Mouse (Mus musculus) embryonic facial prominence, embryonic 13.5 days (tissue): ENCODE measurements at regions not wholly inside any gene's neighbourhood (a gene's known extent, or its start where the extent isn't known, plus 50 kb on each side); places are given as distances from the start of the nearest gene placed in this dataset.
"Not testable (repeated sequence)": the region's sequence is repeated elsewhere in the genome, so short reads cannot be mapped to it uniquely, and the experiment has no call there.

Experiments used
- ATAC-seq: fragments of 200-750 bp; cut with Nextera tagmentation; 2 replicates; pipeline ENCODE4 v1.8.0; 2017; ENCODE audit warnings: low read depth; ENCODE audit not compliant: insufficient number of reproducible peaks, insufficient read depth, low FRiP score, low TSS enrichment
- H3K27ac ChIP-seq: fragments of 300-500 bp; sonication (generic); 2 replicates; pipeline ENCODE4 v1.5.1; 2015; ENCODE audit warnings: moderate library complexity, mild to moderate bottlenecking, inconsistent platforms
- H3K27me3 ChIP-seq: fragments of 300-500 bp; sonication (generic); 2 replicates; pipeline ENCODE4 v1.6.1; 2015; ENCODE audit warnings: mild to moderate bottlenecking, inconsistent platforms
- H3K36me3 ChIP-seq: fragments of 300-500 bp; sonication (generic); 2 replicates; pipeline ENCODE4 v1.6.1; 2015; ENCODE audit warnings: mild to moderate bottlenecking, inconsistent platforms
- H3K4me1 ChIP-seq: fragments of 300-500 bp; sonication (generic); 2 replicates; pipeline ENCODE4 v1.6.1; 2015; ENCODE audit warnings: inconsistent platforms
- H3K4me2 ChIP-seq: fragments of 300-500 bp; sonication (generic); 2 replicates; pipeline ENCODE4 v1.6.1; 2015; ENCODE audit warnings: moderate library complexity, mild to moderate bottlenecking, inconsistent platforms
- H3K4me3 ChIP-seq: fragments of 300-500 bp; sonication (generic); 2 replicates; pipeline ENCODE4 v1.5.1; 2015; ENCODE audit warnings: mild to moderate bottlenecking, inconsistent platforms
- H3K9ac ChIP-seq: fragments of 300-500 bp; sonication (generic); 2 replicates; pipeline ENCODE4 v1.6.1; 2015; ENCODE audit warnings: mild to moderate bottlenecking, inconsistent platforms
- H3K9me3 ChIP-seq: fragments of 300-500 bp; sonication (generic); 2 replicates; pipeline ENCODE4 v1.6.1; 2016; ENCODE audit warnings: inconsistent platforms
- WGBS: fragments of 180-500 bp; shearing (Covaris S2); methylation state at CpG from one replicate; pipeline ENCODE4 v1.1.7; 2015; ENCODE audit warnings: mixed read lengths; 5-methylcytosine and 5-hydroxymethylcytosine counted together

DNA sequence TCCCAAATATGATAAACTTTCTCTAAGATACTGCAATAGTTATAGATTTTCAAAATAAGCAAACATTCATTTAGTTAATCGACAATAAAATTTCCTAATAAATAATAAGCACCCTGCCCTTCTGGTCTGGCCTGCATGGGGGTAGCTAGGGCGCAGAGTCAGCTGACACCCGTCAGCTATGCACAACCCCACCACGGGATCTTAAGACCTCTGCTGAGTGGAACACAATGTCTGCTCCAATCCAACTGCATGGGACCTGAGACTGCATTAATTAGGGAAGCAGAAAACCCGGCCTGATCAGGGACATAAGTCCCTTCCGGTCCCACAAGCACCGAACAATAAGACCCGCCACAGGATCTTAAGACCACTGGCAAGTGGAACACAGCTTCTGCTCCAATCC is 243.8 kb upstream of the Hand2 start:
- 86% methylated on average over 8 of the region's 8 CpGs for WGBS
- no peak overlapping the region for H3K4me2 ChIP-seq

DNA sequence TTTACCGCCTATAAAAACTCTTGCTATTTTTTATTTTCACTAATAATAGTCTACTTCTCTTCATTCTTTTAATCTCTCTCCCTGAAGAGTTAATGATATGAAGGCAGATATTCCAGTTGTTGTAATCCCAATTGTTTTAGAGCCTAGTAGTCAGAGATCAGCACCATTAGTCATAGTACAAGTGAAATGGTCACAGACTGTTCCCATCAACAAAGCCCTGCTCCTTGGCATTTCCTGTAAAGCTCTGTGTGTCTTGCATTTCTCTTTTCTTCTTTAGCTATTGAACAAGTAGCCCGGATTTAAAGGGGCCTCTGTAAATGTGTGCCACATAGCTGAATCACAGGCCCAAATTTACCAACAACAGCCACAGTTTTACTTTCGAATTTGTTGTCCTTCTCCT is 234.0 kb upstream of the Hand2 start:
- Histone ChIP-seq H3K27ac (no peak overlapping the region), H3K27me3 (no peaks in the 10 kb centered on the region), H3K36me3 (no peaks in the 10 kb centered on the region), H3K4me1 (no peaks in the 10 kb centered on the region), H3K4me3 (no peak overlapping the region), H3K9ac (no peak overlapping the region), H3K9me3 (no peaks in the 10 kb centered on the region), H3K4me2 (no peak overlapping the region)
- no peak for ATAC-seq
- 65% methylated on average over 3 of the region's 3 CpGs for WGBS

More for the DNA sequence above, 243.8 kb upstream of the Hand2 start:
- Histone ChIP-seq H3K4me3 (no peak overlapping the region), H3K4me1 (no peaks in the 10 kb centered on the region), H3K36me3 (no peaks in the 10 kb centered on the region), H3K27ac (no peak overlapping the region), H3K9me3 (no peaks in the 10 kb centered on the region), H3K9ac (no peak overlapping the region), H3K27me3 (no peaks in the 10 kb centered on the region)
- no peak for ATAC-seq

DNA sequence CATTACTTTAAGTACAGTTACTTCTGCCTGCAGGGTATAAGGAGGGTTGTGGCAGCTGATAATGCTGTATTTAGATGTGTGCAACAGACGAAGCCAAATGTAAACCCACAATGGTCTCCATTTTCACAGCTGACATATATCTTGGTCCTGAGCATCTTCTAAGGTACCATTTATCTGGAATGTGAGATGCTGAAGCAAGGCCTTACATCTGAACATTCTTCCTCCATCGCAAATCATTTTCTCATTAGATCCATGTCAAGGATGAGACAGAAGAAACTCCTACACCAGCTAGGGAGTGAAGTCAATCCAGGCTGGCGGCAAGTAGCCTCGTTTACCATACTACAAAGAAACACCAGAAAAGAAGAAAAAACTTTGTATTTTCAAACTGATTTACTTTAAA is 228.4 kb upstream of the Hand2 start:
- 89% methylated on average over 4 of the region's 4 CpGs for WGBS

DNA sequence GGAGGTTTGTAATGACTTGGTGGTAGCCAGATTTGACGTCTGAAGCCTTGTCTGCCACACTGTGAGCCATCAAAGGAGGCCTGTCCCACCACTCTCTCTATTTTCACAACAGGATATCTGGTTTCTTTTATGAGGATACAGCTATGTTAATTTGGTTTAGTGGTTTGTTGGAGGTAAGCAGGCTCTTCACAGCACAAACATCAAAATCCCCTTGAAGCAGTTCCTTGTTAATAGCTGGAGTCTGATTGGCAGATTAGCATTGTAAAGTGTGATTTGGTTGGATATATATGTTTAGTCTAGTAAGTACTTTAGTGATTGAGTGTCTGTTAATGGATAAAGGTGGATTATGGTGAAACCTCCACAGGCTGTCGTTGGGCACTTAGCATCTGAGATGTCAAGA is 225.6 kb upstream of the Hand2 start:
- no peak overlapping the region for H3K4me2 ChIP-seq
- no peak overlapping the region for H3K4me3 ChIP-seq
- no peaks in the 10 kb centered on the region for H3K4me1 ChIP-seq
- H3K27me3 ChIP-seq = no peaks in the 10 kb centered on the region
- no peak for ATAC-seq
- 40% methylated on average over 2 of the region's 2 CpGs for WGBS
- H3K9me3 ChIP-seq = no peaks in the 10 kb centered on the region
- no peak overlapping the region for H3K27ac ChIP-seq
- no peaks in the 10 kb centered on the region for H3K36me3 ChIP-seq
- H3K9ac ChIP-seq = no peak overlapping the region

More for the DNA sequence above, 228.4 kb upstream of the Hand2 start:
- no peak overlapping the region for H3K27ac ChIP-seq
- H3K27me3 ChIP-seq = no peaks in the 10 kb centered on the region
- H3K9me3 ChIP-seq = no peaks in the 10 kb centered on the region
- H3K4me2 ChIP-seq = no peak overlapping the region
- H3K36me3 ChIP-seq = no peaks in the 10 kb centered on the region
- ATAC-seq = no peak
- no peak overlapping the region for H3K9ac ChIP-seq
- H3K4me3 ChIP-seq = no peak overlapping the region
- no peaks in the 10 kb centered on the region for H3K4me1 ChIP-seq

DNA sequence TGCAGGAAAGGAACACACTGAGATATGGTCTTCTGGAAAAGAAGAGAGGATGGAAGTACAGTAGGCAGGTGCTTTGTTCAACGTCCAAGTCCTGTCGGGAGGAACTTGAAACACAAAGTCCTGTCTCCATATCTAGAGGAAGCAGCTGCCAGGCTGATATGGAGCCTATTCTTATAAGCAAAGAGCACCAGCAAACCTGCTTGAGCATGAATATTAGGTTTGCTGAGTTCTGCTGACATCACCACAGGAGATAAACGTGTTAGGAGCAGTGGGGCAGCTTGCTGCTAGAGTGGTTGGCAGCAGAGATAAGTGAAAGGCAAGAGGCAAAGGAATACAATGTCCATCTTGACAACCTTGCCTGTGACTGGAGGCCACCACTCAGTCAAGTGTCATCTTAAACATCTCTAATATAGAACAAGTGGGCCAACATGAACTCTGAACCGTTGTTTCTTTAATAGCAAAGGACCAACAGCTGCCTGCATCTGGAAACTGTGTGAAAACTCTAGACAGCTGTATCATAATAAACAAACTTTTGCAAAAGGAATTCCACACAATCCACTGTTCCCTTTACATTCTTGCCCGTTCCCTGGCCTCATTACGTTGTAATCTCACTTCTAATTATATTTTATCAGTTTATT is 209.9 kb upstream of the Hand2 start:
- H3K4me3 ChIP-seq, H3K4me2 ChIP-seq, H3K27me3 ChIP-seq, H3K4me1 ChIP-seq, H3K9ac ChIP-seq, H3K36me3 ChIP-seq, H3K27ac ChIP-seq, ATAC-seq, H3K9me3 ChIP-seq: not testable (repeated sequence)
- 48% methylated on average over 3 of the region's 6 CpGs for WGBS

DNA sequence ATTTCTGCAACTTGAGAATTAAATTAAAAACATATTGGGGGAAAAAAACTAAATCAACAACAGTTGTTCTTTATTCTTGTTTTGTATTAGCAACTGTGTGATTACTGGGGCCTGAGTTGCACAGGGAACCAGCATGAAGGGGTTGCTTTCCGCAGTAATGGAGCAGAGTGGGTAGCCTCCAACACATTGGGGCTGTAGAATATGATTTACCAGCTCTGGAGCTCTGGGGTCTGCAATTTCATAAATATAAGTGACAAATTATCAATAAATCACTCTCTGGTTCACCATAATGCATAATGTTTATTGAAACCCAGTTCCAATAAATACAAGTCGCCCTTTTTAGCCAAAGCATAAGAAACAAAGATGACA is 209.4 kb upstream of the Hand2 start:
- WGBS = 47% methylated on average over 2 of the region's 2 CpGs
- ATAC-seq = no peak
- no peaks in the 10 kb centered on the region for H3K36me3 ChIP-seq
- H3K9me3 ChIP-seq = peaks cover 5% of the 10 kb centered on the region
- H3K4me2 ChIP-seq = no peak overlapping the region
- H3K27me3 ChIP-seq = no peaks in the 10 kb centered on the region
- H3K4me1 ChIP-seq = no peaks in the 10 kb centered on the region
- no peak overlapping the region for H3K27ac ChIP-seq
- no peak overlapping the region for H3K4me3 ChIP-seq
- H3K9ac ChIP-seq = no peak overlapping the region

DNA sequence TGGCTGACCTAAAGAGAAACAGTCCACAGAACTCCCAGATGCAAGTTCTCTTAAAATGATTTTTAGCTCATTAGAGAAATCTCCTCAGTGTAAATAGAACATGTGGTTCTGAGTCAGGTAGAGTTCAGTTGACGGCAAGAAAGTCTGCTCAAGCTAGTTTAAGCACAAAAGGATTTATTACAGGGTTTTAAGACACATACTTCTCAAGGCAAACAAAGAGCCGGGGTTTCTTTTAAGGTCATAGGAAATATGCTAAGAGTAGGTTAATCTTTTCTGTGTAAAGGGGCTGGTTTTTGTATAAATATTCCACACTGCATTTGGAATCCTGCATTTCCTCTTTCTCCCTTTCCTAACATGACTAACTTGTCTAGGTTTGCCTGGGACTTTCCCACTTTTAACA is 206.9 kb upstream of the Hand2 start:
- H3K27ac ChIP-seq = no peak overlapping the region
- H3K4me1 ChIP-seq = no peaks in the 10 kb centered on the region
- H3K4me3 ChIP-seq = no peak overlapping the region
- no peaks in the 10 kb centered on the region for H3K27me3 ChIP-seq
- no peak overlapping the region for H3K9ac ChIP-seq
- H3K4me2 ChIP-seq = no peak overlapping the region
- H3K9me3 ChIP-seq = peaks cover 5% of the 10 kb centered on the region
- WGBS = 65% methylated on average over 2 of the region's 2 CpGs
- H3K36me3 ChIP-seq = no peaks in the 10 kb centered on the region
- ATAC-seq = no peak

DNA sequence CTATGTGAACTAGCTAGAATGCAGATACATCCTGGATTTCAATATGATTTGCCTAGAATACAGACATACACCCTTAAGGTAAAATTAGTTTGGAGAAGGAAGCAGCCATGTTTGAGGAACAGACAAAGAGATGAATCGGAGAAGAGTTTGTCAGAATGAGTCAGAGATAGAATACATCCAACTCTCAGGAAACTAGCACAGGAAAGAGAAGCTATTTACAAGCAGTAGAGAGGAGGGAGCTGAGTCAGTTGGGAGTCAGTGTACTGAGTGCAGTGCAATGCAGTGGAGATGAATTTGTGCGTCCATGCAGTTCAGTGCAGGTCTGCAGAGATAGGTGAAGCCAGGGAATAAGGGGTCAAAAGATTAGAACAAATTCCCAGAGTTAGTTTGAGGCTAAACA is 205.5 kb upstream of the Hand2 start:
- no peak for ATAC-seq
- H3K4me3 ChIP-seq = no peak overlapping the region
- H3K4me1 ChIP-seq = no peaks in the 10 kb centered on the region
- no peaks in the 10 kb centered on the region for H3K36me3 ChIP-seq
- no peak overlapping the region for H3K9ac ChIP-seq
- WGBS = 92% methylated on average over 2 of the region's 2 CpGs
- H3K27me3 ChIP-seq = no peaks in the 10 kb centered on the region
- no peak overlapping the region for H3K27ac ChIP-seq
- H3K9me3 ChIP-seq = peaks cover 5% of the 10 kb centered on the region
- no peak overlapping the region for H3K4me2 ChIP-seq

DNA sequence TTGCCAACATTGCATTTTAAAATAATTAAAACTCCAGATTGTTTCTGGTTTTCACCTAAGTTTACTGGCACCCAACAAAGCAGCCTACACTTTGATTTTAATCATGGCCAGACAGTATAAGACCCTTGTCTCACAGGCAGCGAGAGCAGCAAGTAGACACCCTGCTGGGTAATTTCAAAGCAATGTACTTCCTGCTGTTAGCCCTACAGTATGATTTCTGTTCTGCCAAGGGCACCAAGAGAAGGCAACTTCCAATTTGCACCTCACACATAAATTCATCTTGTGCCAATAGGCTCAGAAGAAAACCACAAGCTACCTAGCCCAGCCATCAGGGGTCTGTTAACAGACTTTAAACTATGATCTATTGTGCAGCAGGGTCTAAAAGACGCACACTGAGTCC is 186.7 kb upstream of the Hand2 start:
- no peak overlapping the region for H3K27ac ChIP-seq
- no peaks in the 10 kb centered on the region for H3K27me3 ChIP-seq
- H3K9ac ChIP-seq = no peak overlapping the region
- no peaks in the 10 kb centered on the region for H3K9me3 ChIP-seq
- H3K4me1 ChIP-seq = no peaks in the 10 kb centered on the region
- no peak overlapping the region for H3K4me2 ChIP-seq
- H3K36me3 ChIP-seq = no peaks in the 10 kb centered on the region
- no peak for ATAC-seq
- 44% methylated on average over 2 of the region's 2 CpGs for WGBS
- no peak overlapping the region for H3K4me3 ChIP-seq

DNA sequence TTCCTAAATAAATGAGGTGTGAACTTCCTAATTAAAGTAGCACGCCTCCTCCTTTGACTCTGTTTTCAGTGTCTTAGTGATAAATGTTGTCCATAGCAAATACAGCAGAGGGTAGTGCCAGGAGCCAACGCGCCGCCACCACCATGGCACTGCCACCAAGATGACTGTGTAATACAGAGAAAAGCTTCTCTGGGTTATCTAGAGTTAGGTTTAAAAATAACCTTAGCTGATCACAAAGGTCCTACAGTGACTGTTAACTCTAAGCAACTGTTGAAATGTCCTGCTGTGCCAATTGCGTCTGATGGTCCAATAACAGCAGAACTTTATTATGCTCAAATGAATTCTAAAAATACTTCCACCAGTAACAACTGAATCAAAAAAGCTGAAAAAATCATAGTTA is 186.1 kb upstream of the Hand2 start:
- H3K27ac ChIP-seq = no peak overlapping the region
- no peak overlapping the region for H3K4me2 ChIP-seq
- no peak overlapping the region for H3K4me3 ChIP-seq
- no peaks in the 10 kb centered on the region for H3K27me3 ChIP-seq
- 84% methylated on average over 5 of the region's 5 CpGs for WGBS
- no peak for ATAC-seq
- no peak overlapping the region for H3K9ac ChIP-seq
- H3K36me3 ChIP-seq = no peaks in the 10 kb centered on the region
- H3K4me1 ChIP-seq = no peaks in the 10 kb centered on the region
- no peaks in the 10 kb centered on the region for H3K9me3 ChIP-seq

DNA sequence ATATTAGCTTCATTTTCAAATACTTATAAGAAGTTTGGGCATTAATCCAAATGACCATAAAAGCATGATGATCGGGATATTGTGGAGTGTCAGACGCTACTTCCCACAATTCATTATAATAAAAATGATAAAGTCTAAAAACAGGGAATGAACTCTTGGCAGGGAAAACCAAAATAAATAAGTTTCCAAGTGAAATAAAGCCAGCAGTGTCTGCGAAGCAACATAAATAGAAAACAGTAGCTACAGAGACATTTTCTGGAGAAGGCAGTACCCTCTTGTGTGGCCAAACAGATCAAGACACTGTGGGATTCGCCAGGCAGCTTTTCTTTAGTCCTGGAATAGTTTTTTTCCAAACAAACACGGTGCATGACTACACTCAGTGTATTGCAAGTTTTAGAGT is 172.7 kb upstream of the Hand2 start:
- Histone ChIP-seq H3K27ac (no peak overlapping the region), H3K4me2 (no peak overlapping the region), H3K36me3 (no peaks in the 10 kb centered on the region), H3K27me3 (no peaks in the 10 kb centered on the region), H3K4me1 (no peaks in the 10 kb centered on the region), H3K9me3 (no peaks in the 10 kb centered on the region), H3K4me3 (no peak overlapping the region), H3K9ac (no peak overlapping the region)
- ATAC-seq = no peak
- WGBS = 73% methylated on average over 5 of the region's 5 CpGs

DNA sequence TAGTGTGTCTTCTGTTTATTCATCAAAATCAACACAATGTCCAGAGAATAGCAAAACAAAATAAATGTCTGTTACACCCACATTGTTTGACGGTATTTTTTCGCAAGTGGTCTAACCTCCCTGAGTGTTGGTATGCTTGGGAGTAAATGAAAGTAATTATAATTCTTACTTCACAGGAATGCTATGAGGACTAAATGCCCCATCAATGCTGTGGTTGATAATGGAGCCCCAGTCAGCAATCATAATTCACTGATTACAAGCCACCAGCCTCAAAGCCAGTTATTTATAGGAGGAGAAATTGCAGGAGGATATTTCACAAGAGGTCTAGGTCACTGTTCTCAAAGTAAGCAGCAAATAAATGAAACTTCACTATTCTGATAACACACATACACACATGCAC is 129.6 kb upstream of the Hand2 start:
- Histone ChIP-seq H3K4me1 (no peaks in the 10 kb centered on the region), H3K27me3 (no peaks in the 10 kb centered on the region), H3K27ac (no peak overlapping the region), H3K9me3 (no peaks in the 10 kb centered on the region), H3K36me3 (no peaks in the 10 kb centered on the region), H3K9ac (no peak overlapping the region), H3K4me2 (no peak overlapping the region), H3K4me3 (no peak overlapping the region)
- no peak for ATAC-seq
- 84% methylated on average over 2 of the region's 2 CpGs for WGBS

DNA sequence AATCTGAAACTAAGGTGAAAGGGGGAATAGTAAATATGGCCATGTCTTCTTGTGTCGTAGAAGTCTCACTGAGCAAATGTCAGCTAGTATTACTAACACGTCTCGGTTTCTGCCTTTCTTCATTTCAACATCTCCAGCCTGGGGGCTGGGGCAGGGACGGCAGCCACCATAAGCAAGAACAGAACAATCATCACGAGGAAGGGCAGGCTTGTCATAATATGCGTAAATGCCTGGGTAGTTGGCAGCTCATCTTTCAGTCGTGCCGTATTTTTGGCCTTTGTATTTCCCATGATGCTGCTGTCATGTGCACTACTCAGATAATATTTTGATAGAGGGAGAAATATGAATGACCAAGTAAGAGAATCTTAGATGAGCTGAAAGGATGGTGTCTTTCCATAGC is 120.5 kb upstream of the Hand2 start:
- no peaks in the 10 kb centered on the region for H3K9me3 ChIP-seq
- WGBS = 67% methylated on average over 8 of the region's 8 CpGs
- no peak overlapping the region for H3K9ac ChIP-seq
- H3K27me3 ChIP-seq = no peaks in the 10 kb centered on the region
- H3K4me1 ChIP-seq = no peaks in the 10 kb centered on the region
- no peaks in the 10 kb centered on the region for H3K36me3 ChIP-seq
- H3K4me3 ChIP-seq = no peak overlapping the region
- no peak for ATAC-seq
- H3K27ac ChIP-seq = no peak overlapping the region
- no peak overlapping the region for H3K4me2 ChIP-seq
